Mouse (Mus musculus) cerebellum, postnatal 14 days (tissue): ENCODE measurements at regions not wholly inside any gene's neighbourhood (a gene's known extent, or its start where the extent isn't known, plus 50 kb on each side); places are given as distances from the start of the nearest gene placed in this dataset.
"Not testable (repeated sequence)": the region's sequence is repeated elsewhere in the genome, so short reads cannot be mapped to it uniquely, and the experiment has no call there.

Experiments used
- DNase-seq, 2 experiments: peaks; one replicate each; pipeline ENCODE4 v3.0.0; 2021; ENCODE audit warnings: mixed read lengths in 2 of 2

DNA sequence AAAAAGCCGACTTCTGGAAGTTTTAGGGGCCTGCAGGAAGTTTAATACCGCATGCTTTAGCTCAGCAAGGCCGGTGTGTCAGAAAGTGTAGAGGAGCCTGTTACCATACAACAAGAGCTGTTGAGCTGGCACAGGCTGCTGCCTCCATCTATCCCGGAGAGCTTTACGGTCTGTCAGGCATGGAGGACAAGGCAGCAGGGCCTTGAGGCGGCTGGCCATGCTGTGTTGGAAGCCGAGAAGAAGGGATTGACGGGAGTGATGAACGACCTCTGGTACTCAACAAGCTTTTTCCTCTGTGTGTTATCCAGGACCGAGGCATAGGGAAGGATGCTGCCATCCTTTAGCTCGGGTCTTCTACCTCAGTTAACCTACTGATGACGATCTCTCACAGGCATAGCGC lies 146.8 kb upstream of the Mocs1 start:
- DNase-seq, result no peak

DNA sequence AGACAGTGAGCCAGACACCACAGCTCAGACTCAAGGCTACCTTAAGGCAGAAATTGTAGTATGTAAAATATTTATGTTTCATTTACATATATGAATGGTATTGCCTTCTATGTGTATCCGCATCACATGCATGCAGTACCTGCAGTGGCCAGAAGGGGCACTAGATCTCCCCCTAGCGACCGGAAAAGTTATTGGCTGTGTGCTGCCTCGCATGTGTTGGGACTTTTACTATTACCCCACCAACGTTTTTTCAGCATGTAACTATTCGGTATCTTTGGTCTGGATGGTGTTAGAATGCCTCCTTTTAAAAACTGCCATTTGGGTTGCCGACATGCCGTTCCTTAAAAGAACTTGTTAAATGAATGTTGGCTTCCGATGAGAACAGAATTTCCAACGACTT lies 145.7 kb upstream of the Mocs1 start:
- DNase-seq, result peak in 1 of 2 experiments; percentile 47

DNA sequence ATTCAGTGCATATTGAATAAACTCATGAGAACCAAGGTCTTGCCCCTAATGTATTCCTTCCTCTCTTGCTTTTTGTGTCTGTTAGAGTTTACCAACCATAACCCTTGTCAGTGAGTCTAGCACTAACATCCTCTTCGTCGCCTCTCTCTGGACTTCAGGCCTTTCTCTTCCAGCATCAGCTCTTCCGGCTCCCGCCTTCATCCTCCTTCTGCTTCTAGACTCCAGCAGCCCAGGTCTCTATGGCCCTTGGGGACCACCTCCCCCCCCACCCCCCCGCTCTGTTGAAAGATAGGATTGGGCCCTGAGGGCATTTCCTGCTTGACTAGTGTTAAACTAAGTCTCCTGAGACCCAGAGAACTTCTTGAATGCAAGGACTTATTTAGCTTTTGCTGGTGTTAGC lies 144.7 kb upstream of the Mocs1 start:
- DNase-seq, result no peak

DNA sequence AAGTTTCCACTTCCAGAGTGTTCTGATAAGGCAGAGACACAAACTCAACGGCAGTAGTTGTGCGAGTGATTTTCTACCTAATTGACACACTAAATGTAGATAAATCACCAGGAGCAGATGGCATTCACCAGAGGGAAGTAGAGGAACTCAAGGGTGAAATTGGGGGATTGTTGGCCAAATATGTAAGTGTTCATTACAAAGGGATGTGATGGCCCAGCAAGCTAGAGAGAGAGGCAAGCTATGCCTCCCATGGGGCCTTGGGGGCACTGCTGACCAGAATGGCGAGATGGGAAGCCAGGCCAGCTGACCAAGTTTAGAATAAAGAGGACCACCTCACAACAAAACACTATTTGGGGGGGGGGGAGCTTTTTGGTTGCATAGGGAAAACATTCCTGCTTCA lies 136.5 kb upstream of the Mocs1 start:
- DNase-seq, result peak; percentile 52 to 75

DNA sequence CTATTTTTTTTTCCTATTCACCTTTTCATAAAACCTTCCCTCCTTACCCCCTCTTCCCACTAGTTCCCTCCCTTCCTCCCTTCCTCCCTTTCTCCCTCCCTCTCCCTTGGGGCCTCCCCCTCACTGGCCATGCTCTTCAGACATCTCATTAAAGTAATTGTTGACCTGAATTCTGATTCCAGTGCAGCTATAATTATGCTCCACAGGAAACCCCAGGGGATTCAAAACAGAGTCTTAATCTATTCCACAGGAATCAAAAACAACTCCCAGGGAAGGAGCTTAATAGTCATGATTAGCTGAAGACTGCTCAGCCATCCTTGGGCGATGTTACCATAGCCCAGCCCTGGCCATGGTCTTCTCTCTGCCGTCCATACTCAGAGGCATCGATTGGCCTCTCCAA lies 123.7 kb upstream of the Mocs1 start:
- DNase-seq, result no peak

DNA sequence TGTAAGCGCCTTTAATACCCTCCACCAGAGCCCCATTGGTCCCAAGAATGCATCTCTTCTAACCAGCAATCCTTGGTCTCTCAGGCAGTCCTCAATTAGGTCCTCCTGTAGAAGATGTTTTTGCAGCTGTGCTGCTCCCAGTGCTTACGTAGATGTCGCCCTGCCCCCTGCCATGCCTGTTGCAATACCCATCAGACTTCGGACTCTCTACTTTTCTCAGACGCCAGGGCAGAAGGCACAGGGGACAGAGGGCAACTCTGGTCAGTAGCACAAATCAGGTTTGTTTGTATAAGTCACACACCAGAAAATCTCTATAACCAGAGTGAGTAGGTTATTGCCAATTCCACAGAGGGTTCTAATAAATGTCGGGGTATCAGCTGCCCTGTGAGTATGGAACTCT lies 123.0 kb upstream of the Mocs1 start:
- no peak for DNase-seq

DNA sequence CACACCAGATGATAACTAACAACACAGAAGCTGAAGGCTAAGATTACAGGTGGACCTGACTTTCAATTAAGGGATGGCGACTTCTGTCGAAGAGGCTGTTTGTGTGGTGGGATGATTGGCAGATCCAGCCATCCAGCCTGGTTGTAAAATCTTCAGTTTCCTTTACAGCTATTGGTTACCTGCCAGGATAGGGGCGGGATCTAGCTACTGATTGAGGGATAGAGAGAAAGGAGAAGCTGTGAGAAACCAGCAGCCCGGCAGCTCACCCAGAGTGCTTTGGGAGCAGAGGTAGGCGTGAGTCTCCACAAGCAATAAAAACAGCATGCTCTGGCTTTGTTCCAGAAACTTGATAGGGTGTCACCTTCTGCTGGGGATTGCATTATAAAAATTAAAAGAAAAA lies 119.1 kb upstream of the Mocs1 start:
- DNase-seq, result peak; percentile 69 to 84

DNA sequence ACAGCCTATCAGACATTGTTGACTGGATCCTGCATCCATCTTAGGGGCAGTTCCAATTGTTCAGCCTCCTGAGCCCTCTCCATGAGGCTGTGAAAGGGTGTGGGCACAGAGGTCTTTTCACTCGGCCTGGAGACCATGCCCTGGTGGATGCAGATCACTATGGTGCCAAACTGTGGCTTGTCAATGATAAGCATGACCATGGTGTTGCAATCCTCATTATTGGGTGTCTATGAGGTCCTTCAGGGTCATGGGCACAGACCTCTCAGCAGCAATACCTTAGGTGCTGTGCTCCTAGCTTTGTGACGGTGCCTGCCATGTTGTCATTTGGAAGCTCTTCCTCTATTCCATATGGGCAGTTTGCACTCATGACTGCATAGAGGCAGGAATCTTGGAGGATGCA lies 114.0 kb upstream of the Mocs1 start:
- no peak for DNase-seq

DNA sequence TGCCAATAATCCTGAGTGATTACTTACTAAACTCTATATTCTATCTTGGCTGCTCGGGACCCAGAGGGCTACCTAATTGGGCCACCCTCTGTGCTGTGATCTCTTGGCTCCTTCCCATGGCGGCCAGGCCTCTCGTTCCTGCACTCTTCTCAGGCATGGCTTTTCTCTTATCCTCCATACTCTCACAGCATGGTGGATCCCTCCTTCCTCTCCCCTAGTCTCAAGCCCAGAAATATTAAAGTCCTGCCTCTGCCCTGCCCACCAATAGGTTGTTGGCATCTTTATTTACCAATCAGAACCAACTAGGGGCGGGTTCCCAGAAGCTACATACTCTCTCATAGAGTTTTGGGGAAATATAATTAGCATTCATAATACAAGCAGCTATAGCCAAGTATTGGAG lies 100.6 kb upstream of the Mocs1 start:
- DNase-seq, result no peak

DNA sequence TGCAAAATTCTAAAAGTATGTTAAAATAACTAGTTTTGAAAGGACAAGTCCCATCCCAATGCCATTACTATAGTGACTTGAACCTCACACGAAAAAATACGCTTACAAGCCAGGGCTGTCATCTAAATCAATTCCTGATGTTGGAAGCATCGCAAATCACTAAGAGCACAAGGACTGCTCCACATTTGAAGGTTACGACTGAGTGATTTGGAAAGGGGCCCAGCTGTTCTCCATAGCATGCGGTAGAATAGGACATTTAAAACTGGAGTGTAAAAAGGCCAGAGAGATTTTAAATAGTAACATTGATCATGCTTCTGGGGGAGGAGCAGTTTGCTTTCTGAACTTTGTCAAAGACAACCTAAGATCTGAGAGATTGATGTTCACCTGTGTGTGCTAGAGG lies 92.8 kb upstream of the Mocs1 start:
- DNase-seq, result no peak

DNA sequence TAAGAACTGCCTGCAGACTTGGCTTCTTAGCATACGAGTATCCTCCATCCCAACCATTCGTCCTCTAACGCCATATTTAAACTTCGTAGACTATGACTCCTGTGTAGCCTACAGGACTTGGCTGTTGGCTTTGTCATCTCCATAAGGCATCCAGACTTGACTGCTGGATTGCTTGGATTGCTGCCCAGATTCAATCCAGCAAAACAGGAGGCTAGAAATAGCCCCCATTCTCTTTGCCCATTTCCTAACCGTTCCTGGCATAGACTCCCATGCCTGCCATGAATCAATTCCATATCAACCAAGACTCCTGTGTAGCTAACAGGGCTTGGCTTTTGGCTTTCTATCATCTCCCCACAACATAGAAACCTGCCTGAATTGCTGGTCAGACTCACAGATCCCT lies 90.3 kb upstream of the Mocs1 start:
- DNase-seq, result peak; percentile 60 to 68

DNA sequence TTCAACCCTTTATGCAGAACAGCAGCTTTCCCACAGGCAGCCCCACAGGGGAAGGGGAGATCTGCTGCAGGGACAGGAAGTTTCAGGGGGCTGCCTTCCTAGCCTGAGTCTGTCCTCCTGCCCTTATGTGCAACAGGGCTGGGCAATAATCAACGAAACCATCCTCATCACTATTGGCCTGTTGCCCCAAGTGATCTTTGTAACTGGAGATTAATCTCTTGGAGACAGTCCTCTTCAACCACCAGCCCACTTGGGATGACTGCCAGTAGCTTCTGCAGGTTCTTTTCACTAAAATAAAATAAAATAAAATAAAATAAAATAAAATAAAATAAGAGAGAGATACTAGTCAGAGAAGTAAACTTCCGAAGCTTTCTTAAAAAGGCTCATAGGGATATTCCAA lies 85.5 kb upstream of the Mocs1 start:
- DNase-seq, result no peak

DNA sequence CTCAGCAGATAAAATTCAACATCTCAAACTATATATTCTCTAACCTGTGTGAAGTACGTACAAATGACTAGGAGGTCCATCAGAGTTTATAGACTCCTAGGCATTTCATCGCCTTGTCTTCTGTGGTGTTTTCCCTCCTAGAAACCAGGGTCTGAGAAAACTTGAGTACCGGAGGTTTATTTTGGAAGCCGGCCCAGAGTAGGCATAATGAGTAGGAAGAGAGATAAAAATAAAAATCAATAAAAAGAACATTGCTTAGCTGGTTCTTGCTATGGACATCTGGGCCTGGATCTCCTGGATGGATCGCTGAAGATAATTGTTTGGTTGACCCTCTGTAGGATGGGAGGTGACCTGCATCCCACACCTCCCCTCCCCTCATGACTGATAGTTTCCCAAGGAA lies 81.5 kb upstream of the Mocs1 start:
- no peak for DNase-seq

DNA sequence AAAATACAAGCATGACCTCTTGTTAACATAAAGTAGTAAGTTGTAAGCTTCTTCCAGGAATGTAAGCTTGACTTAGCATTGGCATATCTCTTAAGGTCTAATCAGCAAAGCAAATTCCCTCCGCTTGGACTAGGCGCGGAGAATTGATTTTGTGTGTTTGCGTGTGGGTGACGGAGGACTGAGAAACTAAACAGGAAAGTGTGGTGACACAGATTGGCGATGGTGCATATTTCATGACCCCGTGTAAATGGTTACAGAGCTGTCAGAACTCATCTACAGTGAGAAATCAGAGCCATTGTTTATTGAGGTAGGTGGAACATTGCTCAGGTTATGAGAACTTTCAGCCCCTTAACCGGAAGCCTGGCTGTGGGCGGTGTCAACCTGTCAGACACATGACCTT lies 78.8 kb upstream of the Mocs1 start:
- DNase-seq, result no peak

DNA sequence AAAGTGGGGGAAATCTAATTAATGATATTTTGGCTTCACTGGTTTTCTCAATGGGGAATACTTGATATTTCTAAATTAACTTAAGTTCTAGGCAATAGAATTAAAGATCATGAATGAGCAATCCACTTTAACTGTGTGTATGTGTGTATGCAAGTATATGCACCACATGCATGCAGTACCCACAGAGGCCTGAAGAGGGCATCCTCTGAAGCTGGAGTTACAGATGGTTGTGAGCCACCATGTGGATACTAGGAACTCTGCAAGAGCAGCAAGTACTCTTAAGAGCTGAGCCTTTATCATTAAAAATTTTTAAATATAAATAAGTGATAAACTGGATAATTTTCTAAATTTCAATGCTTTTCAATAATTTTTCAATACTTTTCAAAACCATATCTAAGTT lies 69.0 kb upstream of the Mocs1 start:
- DNase-seq, result peak in 1 of 2 experiments; percentile 36

DNA sequence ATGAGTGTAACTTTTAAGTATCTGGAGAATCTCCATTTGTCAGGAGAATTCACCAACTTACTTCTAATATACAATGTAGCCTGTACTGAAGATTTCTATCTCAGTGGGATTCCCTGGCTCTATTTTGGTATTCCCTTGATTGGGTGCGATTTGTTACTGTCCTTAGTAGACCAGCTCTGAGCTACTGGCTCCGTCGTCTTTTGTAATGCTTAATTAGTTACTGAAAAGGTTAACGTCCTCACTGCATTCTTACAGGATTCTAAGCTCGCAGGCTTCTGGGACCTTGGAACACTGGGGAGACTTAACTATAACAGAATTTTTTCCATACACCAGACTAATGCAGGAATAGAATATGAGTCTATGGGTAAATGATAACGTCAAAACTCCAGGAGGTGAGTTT lies 67.9 kb upstream of the Mocs1 start:
- not testable (repeated sequence) for DNase-seq

DNA sequence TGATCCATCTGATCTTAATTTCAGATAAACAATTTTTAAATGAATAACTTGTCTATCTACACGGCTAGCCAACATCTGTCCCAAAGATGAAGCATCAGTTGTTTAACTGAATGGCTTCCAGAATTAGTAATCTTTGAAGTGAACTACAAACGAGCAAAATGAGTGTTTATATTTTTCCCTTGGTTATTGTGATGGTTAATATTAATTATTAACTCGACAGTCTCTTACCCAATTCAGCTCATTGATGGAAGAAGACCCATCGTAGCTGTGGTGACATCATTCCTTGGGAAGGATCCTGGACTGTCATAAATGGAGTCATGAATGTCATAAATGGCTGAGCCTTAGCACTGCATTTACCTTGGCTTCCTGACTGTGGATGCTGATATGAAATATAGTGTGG lies 60.4 kb upstream of the Mocs1 start:
- DNase-seq, result no peak

DNA sequence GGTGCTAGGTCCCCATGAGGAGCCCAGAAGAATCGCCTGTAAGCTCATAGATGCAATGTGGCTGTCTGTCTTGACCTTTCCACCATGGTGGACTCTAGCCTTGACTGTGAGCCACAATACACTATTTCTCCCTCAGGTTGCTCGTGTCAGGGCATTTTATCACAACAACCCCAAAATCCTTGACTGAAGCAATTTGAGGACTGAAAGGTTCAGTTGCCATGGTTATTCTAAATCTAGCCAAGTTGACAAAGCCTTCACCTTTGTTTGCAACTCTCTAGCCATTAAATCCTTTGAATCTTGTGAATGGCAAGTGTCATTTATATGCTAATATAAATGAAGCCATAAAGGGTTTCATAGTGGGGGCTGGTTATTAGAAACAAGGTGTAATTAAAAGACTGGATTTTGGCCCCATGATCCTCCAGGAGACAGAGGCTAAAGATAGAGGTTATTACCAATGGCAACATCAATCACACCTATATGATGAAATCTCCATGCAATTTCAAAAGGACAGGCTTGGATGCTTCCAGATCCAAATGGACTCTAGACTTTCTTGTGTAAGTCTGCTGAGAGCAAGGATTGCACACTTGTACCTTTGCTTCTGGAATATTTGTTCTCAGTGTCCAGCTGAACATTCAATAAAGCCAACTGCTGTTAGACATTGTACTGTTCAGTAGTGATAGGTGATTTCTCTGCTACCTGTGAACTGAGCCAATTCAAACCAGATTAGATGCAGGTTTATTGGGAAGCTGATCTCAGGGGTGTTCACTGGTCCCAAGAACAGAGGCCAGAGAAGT lies 59.5 kb upstream of the Mocs1 start:
- DNase-seq, result no peak

DNA sequence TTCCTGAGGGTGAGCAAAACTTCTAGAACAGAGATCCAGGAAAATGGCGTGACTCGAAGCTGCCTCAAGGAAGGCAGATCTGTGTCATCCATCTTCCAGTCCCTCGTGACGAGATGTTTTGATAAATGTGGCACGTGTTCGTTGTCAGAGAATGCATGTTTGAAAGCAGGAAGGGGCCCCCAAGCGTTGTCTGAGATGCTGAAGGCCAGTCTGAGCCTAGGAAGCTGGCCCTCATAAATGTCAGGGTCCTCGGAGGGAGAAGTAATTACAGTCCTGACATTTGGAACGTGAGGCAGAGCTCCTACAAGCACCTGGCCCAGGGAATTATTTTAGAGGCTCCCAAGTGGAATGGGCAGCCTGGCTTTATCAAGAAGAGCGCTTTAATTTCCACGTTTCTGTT lies 50.5 kb upstream of the Mocs1 start:
- no peak for DNase-seq
